Comparison of ENCODE assay signal across 17 mouse cellular contexts in the genomic region with DNA sequence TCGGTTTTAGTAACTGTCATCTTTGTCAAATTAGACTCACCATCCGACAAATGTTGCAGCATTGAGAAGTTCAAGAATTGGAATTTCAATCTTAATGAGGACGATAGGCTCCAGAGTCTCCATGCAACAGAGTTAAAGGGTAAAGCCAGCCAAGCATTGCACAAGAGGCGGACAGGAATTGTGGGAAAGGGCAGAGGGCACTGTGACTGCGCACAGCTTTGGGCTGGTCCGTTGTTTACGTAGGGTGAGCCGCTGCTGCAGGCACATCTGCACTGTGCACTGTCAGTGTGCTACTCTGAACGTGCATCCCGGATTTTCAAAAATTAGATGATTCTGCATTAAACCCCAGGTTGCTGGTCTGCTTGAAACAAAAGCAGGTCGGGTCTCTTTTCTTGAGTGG. TPM values are rescaled to one million over a fixed set of nuclear protein-coding genes. Genes with fewer than 3 reads are reported as not detected.
DNase-seq lines count a peak whose midpoint lies in the region; ATAC-seq and TF ChIP-seq lines count a peak whose summit lies in the region.
"Had no signal": no experiment of that assay in that cellular context is flagged by ENCODE, and none has a peak within 500 bp of the region (broad histone marks: within the 10 kb centered on the region; RNA-seq: fewer than 3 reads in every experiment).

No protein-coding gene starts in this region.

- TF ChIP-seq EP300 in liver, postnatal 0 days (IDR thresholded peaks at IDR 0.05; ENCODE audit: low read depth) = no peak; the same call in 1 of the 2 replicates

- no peak for TF ChIP-seq CTCF in kidney, adult 2 months (conservative IDR thresholded peaks at IDR 0.05; ENCODE audit: insufficient read depth, insufficient read length, low read depth, low read length)
- no peak for TF ChIP-seq CTCF in liver, postnatal 0 days (IDR thresholded peaks at IDR 0.05; ENCODE audit: low read depth)

- WGBS in kidney, adult 2 months = 59% methylated on average over 11 of the region's 11 CpGs
- WGBS in kidney, embryonic 16.5 days = 70% methylated on average over 11 of the region's 11 CpGs
- WGBS in liver, postnatal 0 days (ENCODE audit: insufficient replicate concordance) = 67% methylated on average over 11 of the region's 11 CpGs

- H3K36me3 ChIP-seq in kidney, adult 2 months (ENCODE audit: control insufficient read depth, insufficient read depth, low read length) = no peaks in the 10 kb centered on the region
- H3K36me3 ChIP-seq in kidney, embryonic 16.5 days (ENCODE audit: insufficient read depth, low read length) = no peaks in the 10 kb centered on the region
- H3K36me3 ChIP-seq in liver, postnatal 0 days (replicated peaks; ENCODE audit: insufficient read depth, low read length) = no peaks in the 10 kb centered on the region
- H3K36me3 ChIP-seq: embryonic facial prominence, embryonic 13.5 days; hindbrain, embryonic 13.5 days; limb, embryonic 15.5 days; midbrain, embryonic 12.5 days; stomach, embryonic 15.5 days had no signal

- DNase-seq in adrenal gland, adult 2 months = peak; percentile 45
- DNase-seq in adrenal gland, postnatal 4 days (ENCODE audit: low spot score in 2 of 2) = no peak
- DNase-seq in kidney, adult 2 months = peak; percentile 40
- peak; percentile 71 for DNase-seq in liver, postnatal 0 days
- peak; percentile 63 for DNase-seq in lung, postnatal 36 days
- DNase-seq in urinary bladder, postnatal 10 days (ENCODE audit: low spot score) = no peak
- no peak for DNase-seq in cerebellum, adult 9-10 months
- DNase-seq: cerebellum, postnatal 36 days; gastrocnemius, postnatal 14 days had no signal

- no peaks in the 10 kb centered on the region for H3K4me1 ChIP-seq in kidney, adult 2 months (ENCODE audit: control insufficient read depth, insufficient read depth, low read length)
- peaks cover 13% of the 10 kb centered on the region for H3K4me1 ChIP-seq in kidney, embryonic 16.5 days (ENCODE audit: insufficient read depth, low read length)
- H3K4me1 ChIP-seq in liver, postnatal 0 days (ENCODE audit: insufficient read depth) = peaks cover 12% of the 10 kb centered on the region
- H3K4me1 ChIP-seq: hindbrain, embryonic 13.5 days; midbrain, embryonic 12.5 days had no signal

- H3K27me3 ChIP-seq in kidney, adult 2 months (replicated peaks; ENCODE audit: control insufficient read depth, insufficient read depth, low read length) = no peaks in the 10 kb centered on the region
- no peaks in the 10 kb centered on the region for H3K27me3 ChIP-seq in kidney, embryonic 16.5 days (ENCODE audit: insufficient read depth, low read length)
- no peaks in the 10 kb centered on the region for H3K27me3 ChIP-seq in liver, postnatal 0 days (ENCODE audit: insufficient read depth, low read length)
- H3K27me3 ChIP-seq: embryonic facial prominence, embryonic 13.5 days; forebrain, embryonic 13.5 days; hindbrain, embryonic 13.5 days; limb, embryonic 15.5 days; midbrain, embryonic 12.5 days; stomach, embryonic 15.5 days had no signal

- H3K4me2 ChIP-seq in kidney, embryonic 16.5 days (replicated peaks; ENCODE audit: low read depth, low read length) = no peak overlapping the region
- H3K4me2 ChIP-seq in liver, postnatal 0 days (ENCODE audit: low read depth, low read length) = peak overlapping the region; percentile 52
- H3K4me2 ChIP-seq: embryonic facial prominence, embryonic 13.5 days; forebrain, embryonic 13.5 days; hindbrain, embryonic 13.5 days; limb, embryonic 15.5 days; midbrain, embryonic 12.5 days; stomach, embryonic 15.5 days had no signal

- no peak overlapping the region for H3K27ac ChIP-seq in kidney, adult 2 months (ENCODE audit: insufficient read depth, low read depth, low read length)
- H3K27ac ChIP-seq in kidney, embryonic 16.5 days (ENCODE audit: low read length) = no peak overlapping the region
- peak overlapping the region; percentile 72 for H3K27ac ChIP-seq in liver, postnatal 0 days (ENCODE audit: low read depth)
- H3K27ac ChIP-seq: embryonic facial prominence, embryonic 13.5 days; forebrain, embryonic 13.5 days; hindbrain, embryonic 13.5 days; layer of hippocampus, adult 2 months; limb, embryonic 15.5 days; midbrain, embryonic 12.5 days; stomach, embryonic 15.5 days had no signal

- ATAC-seq in kidney, embryonic 16.5 days (ENCODE audit: low FRiP score, low TSS enrichment) = no peak
- peak; percentile 97 for ATAC-seq in liver, postnatal 0 days
- ATAC-seq: forebrain, embryonic 13.5 days had no signal

- H3K4me3 ChIP-seq in kidney, adult 2 months (ENCODE audit: insufficient read depth, low read depth, low read length) = no peak overlapping the region
- H3K4me3 ChIP-seq in kidney, embryonic 16.5 days (ENCODE audit: low read length) = no peak overlapping the region
- H3K4me3 ChIP-seq in liver, postnatal 0 days (ENCODE audit: low read depth, low read length) = peak overlapping the region; percentile 16
- H3K4me3 ChIP-seq: embryonic facial prominence, embryonic 13.5 days; forebrain, embryonic 13.5 days; hindbrain, embryonic 13.5 days; layer of hippocampus, adult 2 months; limb, embryonic 15.5 days; midbrain, embryonic 12.5 days; stomach, embryonic 15.5 days had no signal

- no peaks in the 10 kb centered on the region for H3K9me3 ChIP-seq in kidney, embryonic 16.5 days (ENCODE audit: low read length)
- H3K9me3 ChIP-seq in liver, postnatal 0 days (ENCODE audit: low read length) = no peaks in the 10 kb centered on the region
- H3K9me3 ChIP-seq: embryonic facial prominence, embryonic 13.5 days; forebrain, embryonic 13.5 days; hindbrain, embryonic 13.5 days; limb, embryonic 15.5 days; midbrain, embryonic 12.5 days; stomach, embryonic 15.5 days had no signal

- no peak overlapping the region for H3K9ac ChIP-seq in kidney, embryonic 16.5 days (replicated peaks; ENCODE audit: low read length)
- H3K9ac ChIP-seq in liver, postnatal 0 days (replicated peaks) = no peak overlapping the region
- H3K9ac ChIP-seq: embryonic facial prominence, embryonic 13.5 days; forebrain, embryonic 13.5 days; hindbrain, embryonic 13.5 days; limb, embryonic 15.5 days; midbrain, embryonic 12.5 days; stomach, embryonic 15.5 days had no signal

- TF ChIP-seq POLR2A in kidney, adult 2 months (IDR thresholded peaks at IDR 0.05; ENCODE audit: low read depth, low read length) = no peak

RNA-seq across cellular contexts. Expression of a gene that starts 27.9 kb away (rescaled TPM):
- total RNA-seq in adrenal gland, adult 2 months (2021) = 10 to 100 TPM; 25.8 to 27.3 TPM
- polyA plus RNA-seq in adrenal gland, adult 2 months (2012; rRNA removed) = 3.3 and 5.1 TPM in 2 replicates
- 10 to 100 TPM; 40.8 to 43.4 TPM for total RNA-seq in adrenal gland, postnatal 4 days (2021)
- 7.0 and 8.3 TPM in 2 replicates for polyA plus RNA-seq in kidney, adult 2 months (2012; rRNA removed)
- 13.9 and 14.0 TPM in 2 replicates for polyA plus RNA-seq in kidney, embryonic 16.5 days (2015; fragmentation: Nextera tagmentation; extraction: Ambion mirVana)
- polyA plus RNA-seq in liver, postnatal 0 days (2015; fragmentation: Nextera tagmentation; extraction: Ambion mirVana) = 4.0 and 4.8 TPM in 2 replicates

Comparison
In these comparisons a context has a peak if more than half of its experiments do, and no peak if none do; other contexts are left out.
1. DNase-seq: peak in adrenal gland, adult 2 months (single experiment), kidney, adult 2 months (single experiment), liver, postnatal 0 days (single experiment) and lung, postnatal 36 days (single experiment); none in adrenal gland, postnatal 4 days (0 of 2), urinary bladder, postnatal 10 days (single experiment) and cerebellum, adult 9-10 months (single experiment).